Mouse (Mus musculus): ENCODE results near the gene Atp2b1. TPM values are rescaled to one million over a fixed set of nuclear protein-coding genes. Genes with fewer than 3 reads are reported as not detected.

Atp2b1 gene
- total and polyA plus RNA-seq, 2 experiments from 2014 or later, result 189 to 299 TPM

DNA sequence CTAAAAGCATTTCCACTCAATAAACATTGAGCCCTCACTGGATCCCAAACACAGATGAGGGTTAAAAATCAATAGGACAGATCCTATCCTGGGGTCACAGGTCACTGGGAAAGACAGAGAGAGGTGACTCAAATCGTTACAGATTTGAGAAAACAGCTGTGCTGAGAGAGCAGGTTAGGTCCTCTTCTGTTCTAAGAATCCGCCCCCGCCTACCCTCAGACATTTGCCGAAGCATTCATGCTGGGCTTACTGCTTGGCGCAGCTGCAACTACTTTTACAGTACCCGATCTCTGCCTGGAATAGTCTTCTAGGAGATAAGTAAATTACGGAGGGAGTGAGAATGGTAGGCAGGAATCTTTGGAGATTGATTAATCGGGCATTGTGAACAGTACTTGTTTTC lies 47.9 kb downstream of the Atp2b1 start:
- no peaks in the 10 kb centered on the region for H3K9me3 ChIP-seq (ENCODE audit: low read length)
- H3K36me3 ChIP-seq (ENCODE audit: insufficient read depth, low read length), result no peaks in the 10 kb centered on the region
- ATAC-seq (ENCODE audit: low FRiP score) (no peak), DNase-seq (ENCODE audit: low spot score) (no peak)
- no peak overlapping the region for H3K9ac ChIP-seq (replicated peaks; ENCODE audit: low read length, poor library complexity, severe bottlenecking)
- no peak overlapping the region for H3K27ac ChIP-seq (ENCODE audit: low read depth, low read length)
- H3K4me2 ChIP-seq (ENCODE audit: low read depth, low read length, poor library complexity, severe bottlenecking), result no peak overlapping the region
- H3K4me3 ChIP-seq (ENCODE audit: low read depth, low read length), result no peak overlapping the region
- TF ChIP-seq CTCF (IDR thresholded peaks at IDR 0.05), result no peak
- 65% methylated on average over 8 of the region's 8 CpGs for WGBS
- no peaks in the 10 kb centered on the region for H3K4me1 ChIP-seq (ENCODE audit: insufficient read depth, low read length)
- no peaks in the 10 kb centered on the region for H3K27me3 ChIP-seq (ENCODE audit: insufficient read depth, low read length)

DNA sequence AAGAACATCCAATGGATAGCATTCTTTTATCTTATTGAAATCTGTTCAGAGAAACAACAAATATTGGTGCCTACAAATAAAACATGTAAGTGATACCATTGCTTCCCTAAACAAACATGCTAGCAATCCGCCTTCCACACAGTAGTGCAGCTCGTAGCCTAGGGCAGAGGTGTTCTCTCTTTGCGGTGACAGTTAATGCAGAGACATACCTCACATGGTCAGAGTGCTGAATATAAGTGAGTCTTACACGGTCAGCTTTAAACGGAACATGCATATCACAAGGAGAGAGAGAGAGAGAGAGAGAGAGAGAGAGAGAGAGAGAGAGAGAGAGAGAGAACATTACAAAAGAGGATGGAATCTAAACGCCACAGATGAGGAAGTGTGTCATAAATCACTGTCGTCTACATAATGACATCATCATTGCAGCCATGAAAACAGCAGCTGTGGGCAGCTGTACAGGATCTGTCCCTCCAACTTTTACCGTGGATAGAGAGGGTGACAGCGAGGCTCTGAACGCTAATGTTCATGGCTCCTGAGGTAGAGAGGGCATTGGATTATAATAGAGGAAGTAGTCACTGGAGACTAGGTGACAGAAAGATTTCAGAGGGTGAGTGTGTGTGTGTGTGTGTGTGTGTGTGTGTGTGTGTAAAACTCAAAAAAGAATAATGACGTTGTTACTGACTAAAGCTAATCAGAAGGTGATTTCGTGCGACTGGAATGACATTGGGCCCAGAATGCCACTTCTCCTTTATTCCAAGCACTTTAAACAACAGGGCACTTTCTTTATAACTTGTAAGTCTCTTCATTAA lies 52.4 kb downstream of the Atp2b1 start:
- H3K4me3 ChIP-seq (ENCODE audit: low read depth, low read length), result no peak overlapping the region
- ATAC-seq (ENCODE audit: low FRiP score), result no peak
- no peaks in the 10 kb centered on the region for H3K4me1 ChIP-seq (ENCODE audit: insufficient read depth, low read length)
- no peaks in the 10 kb centered on the region for H3K36me3 ChIP-seq (ENCODE audit: insufficient read depth, low read length)
- H3K9ac ChIP-seq (replicated peaks; ENCODE audit: low read length, poor library complexity, severe bottlenecking), result no peak overlapping the region
- no peak for DNase-seq (ENCODE audit: low spot score)
- H3K27me3 ChIP-seq (ENCODE audit: insufficient read depth, low read length), result no peaks in the 10 kb centered on the region
- no peaks in the 10 kb centered on the region for H3K9me3 ChIP-seq (ENCODE audit: low read length)
- 91% methylated on average over 13 of the region's 13 CpGs for WGBS
- H3K4me2 ChIP-seq (ENCODE audit: low read depth, low read length, poor library complexity, severe bottlenecking), result no peak overlapping the region
- no peak for TF ChIP-seq CTCF (IDR thresholded peaks at IDR 0.05)
- H3K27ac ChIP-seq (ENCODE audit: low read depth, low read length), result no peak overlapping the region

- no peak for DNase-seq (ENCODE audit: low spot score)
- H3K27ac ChIP-seq (ENCODE audit: low read depth, low read length), result no peak overlapping the region
- H3K9me3 ChIP-seq (ENCODE audit: low read length), result no peaks in the 10 kb centered on the region
- H3K4me1 ChIP-seq (ENCODE audit: insufficient read depth, low read length), result no peaks in the 10 kb centered on the region
- TF ChIP-seq CTCF (IDR thresholded peaks at IDR 0.05), result no peak
- H3K4me2 ChIP-seq (ENCODE audit: low read depth, low read length, poor library complexity, severe bottlenecking), result no peak overlapping the region
- H3K9ac ChIP-seq (replicated peaks; ENCODE audit: low read length, poor library complexity, severe bottlenecking), result no peak overlapping the region
- 93% methylated on average over 15 of the region's 15 CpGs for WGBS
- no peaks in the 10 kb centered on the region for H3K36me3 ChIP-seq (ENCODE audit: insufficient read depth, low read length)
- no peak for ATAC-seq (ENCODE audit: low FRiP score)
- no peaks in the 10 kb centered on the region for H3K27me3 ChIP-seq (ENCODE audit: insufficient read depth, low read length)
- H3K4me3 ChIP-seq (ENCODE audit: low read depth, low read length), result no peak overlapping the region
These were observed 53.2 kb downstream of the Atp2b1 start for GRCm38 (mm10) chr10:98967240-98967891.

DNA sequence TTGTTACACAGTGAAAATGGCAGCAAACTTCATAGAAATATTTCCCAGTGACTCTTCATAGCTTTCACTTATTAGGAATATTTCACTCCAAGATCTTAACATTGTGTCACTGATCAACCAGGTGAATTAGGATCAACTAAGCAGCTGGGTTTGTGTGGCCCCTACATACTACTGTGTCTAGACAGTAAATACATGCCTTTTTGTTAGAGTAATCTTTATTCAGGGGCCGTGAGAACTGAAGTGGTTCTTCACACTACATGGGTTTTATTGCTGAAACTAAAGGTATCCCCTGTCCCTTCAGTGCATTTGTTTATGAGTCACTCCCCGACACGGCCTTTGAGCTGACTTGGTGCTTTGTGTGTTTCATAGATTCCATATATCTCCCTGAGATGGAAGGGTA lies 56.7 kb downstream of the Atp2b1 start:
- ATAC-seq (ENCODE audit: low FRiP score) (no peak), DNase-seq (ENCODE audit: low spot score) (no peak)
- Histone ChIP-seq H3K36me3 (ENCODE audit: insufficient read depth, low read length) (no peaks in the 10 kb centered on the region), H3K4me3 (ENCODE audit: low read depth, low read length) (no peak overlapping the region), H3K9me3 (ENCODE audit: low read length) (no peaks in the 10 kb centered on the region), H3K9ac (replicated peaks; ENCODE audit: low read length, poor library complexity, severe bottlenecking) (no peak overlapping the region), H3K4me2 (ENCODE audit: low read depth, low read length, poor library complexity, severe bottlenecking) (no peak overlapping the region), H3K4me1 (ENCODE audit: insufficient read depth, low read length) (no peaks in the 10 kb centered on the region), H3K27ac (ENCODE audit: low read depth, low read length) (no peak overlapping the region), H3K27me3 (ENCODE audit: insufficient read depth, low read length) (no peaks in the 10 kb centered on the region)
- 92% methylated on average over 3 of the region's 3 CpGs for WGBS
- TF ChIP-seq CTCF (IDR thresholded peaks at IDR 0.05), result no peak

- no peaks in the 10 kb centered on the region for H3K36me3 ChIP-seq (ENCODE audit: insufficient read depth, low read length)
- no peak overlapping the region for H3K4me3 ChIP-seq (ENCODE audit: low read depth, low read length)
- ATAC-seq (ENCODE audit: low FRiP score) (no peak), DNase-seq (ENCODE audit: low spot score) (no peak)
- H3K27me3 ChIP-seq (ENCODE audit: insufficient read depth, low read length), result no peaks in the 10 kb centered on the region
- no peak overlapping the region for H3K27ac ChIP-seq (ENCODE audit: low read depth, low read length)
- TF ChIP-seq CTCF (IDR thresholded peaks at IDR 0.05), result no peak
- no peak overlapping the region for H3K9ac ChIP-seq (replicated peaks; ENCODE audit: low read length, poor library complexity, severe bottlenecking)
- no peaks in the 10 kb centered on the region for H3K9me3 ChIP-seq (ENCODE audit: low read length)
- 90% methylated on average over 2 of the region's 2 CpGs for WGBS
- no peak overlapping the region for H3K4me2 ChIP-seq (ENCODE audit: low read depth, low read length, poor library complexity, severe bottlenecking)
- no peaks in the 10 kb centered on the region for H3K4me1 ChIP-seq (ENCODE audit: insufficient read depth, low read length)
These were observed 58.2 kb downstream of the Atp2b1 start for GRCm38 (mm10) chr10:98972359-98972758.

DNA sequence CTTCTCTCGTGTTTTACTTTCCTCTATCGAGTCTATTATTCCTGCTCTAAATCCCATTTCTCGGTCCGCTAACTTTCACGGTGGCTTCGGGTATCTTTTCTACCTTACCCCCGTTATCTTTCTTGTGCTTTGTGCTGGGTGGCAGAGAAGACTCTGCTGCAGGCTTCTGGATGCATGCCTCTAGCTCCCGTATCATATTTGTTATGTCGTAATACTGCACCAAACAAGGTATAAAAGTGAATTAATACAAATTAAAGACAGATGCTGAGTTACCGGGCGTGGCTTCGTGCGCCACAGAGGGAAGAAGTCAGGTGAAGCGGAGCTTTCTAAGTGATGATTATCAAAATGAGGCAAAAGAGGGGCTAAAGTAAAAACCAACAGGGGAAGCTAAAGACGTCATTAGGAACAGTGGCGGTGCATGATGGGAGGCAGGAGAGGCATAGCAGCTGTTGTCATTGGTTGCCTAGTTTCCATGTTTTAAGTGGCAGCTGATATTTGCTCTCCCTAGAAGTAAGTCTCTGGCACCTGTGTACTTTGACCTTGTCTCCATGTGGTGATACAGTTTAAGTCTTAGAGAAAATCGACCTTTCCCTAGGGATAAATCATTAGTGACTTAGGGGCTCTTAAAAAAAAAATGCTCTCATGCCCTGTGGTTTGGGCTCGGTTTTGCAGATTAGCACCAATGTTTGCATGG lies 58.9 kb downstream of the Atp2b1 start:
- H3K9ac ChIP-seq (replicated peaks; ENCODE audit: low read length, poor library complexity, severe bottlenecking), result no peak overlapping the region
- ATAC-seq (ENCODE audit: low FRiP score) (no peak), DNase-seq (ENCODE audit: low spot score) (no peak)
- H3K27ac ChIP-seq (ENCODE audit: low read depth, low read length), result no peak overlapping the region
- TF ChIP-seq CTCF (IDR thresholded peaks at IDR 0.05), result no peak
- WGBS, result 63% methylated on average over 18 of the region's 18 CpGs
- no peak overlapping the region for H3K4me2 ChIP-seq (ENCODE audit: low read depth, low read length, poor library complexity, severe bottlenecking)
- no peaks in the 10 kb centered on the region for H3K36me3 ChIP-seq (ENCODE audit: insufficient read depth, low read length)
- H3K27me3 ChIP-seq (ENCODE audit: insufficient read depth, low read length), result no peaks in the 10 kb centered on the region
- H3K4me3 ChIP-seq (ENCODE audit: low read depth, low read length), result no peak overlapping the region
- H3K4me1 ChIP-seq (ENCODE audit: insufficient read depth, low read length), result no peaks in the 10 kb centered on the region
- H3K9me3 ChIP-seq (ENCODE audit: low read length), result no peaks in the 10 kb centered on the region
